Mouse (Mus musculus) stomach, postnatal 0 days (tissue): Measurements from ENCODE around the gene Amh.

Source experiments
- CTCF ChIP-seq: IDR thresholded peaks from 2 replicates; pipeline ENCODE4 v1.5.1; 2016; ENCODE audit warnings: antibody characterized with exemption, low read depth, mild to moderate bottlenecking, moderate library complexity
- EP300 ChIP-seq: optimal IDR thresholded peaks from 2 replicates; pipeline ENCODE3; 2016; ENCODE audit warnings: antibody characterized with exemption

DNA sequence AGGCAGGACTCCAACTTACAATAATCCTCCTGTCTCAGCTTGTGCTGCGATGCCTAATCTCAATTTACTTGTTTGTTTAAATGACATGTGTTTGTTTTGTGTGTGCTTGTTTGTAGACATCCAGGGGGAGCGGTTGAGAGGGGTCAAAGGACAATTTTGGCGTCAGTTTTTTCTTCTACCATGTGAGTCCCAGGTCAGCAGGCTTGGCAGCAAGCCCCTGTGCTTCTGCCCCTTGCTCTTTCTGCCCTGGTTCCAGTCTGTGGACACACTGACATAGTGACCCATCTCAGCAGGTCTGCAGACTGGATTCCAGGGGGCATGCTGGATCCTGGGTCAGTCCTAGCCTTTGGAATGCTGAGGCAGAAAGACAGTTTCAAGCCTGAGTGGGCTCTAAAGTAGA is 14.4 kb downstream of the Amh start:
- TF ChIP-seq CTCF (no peak), EP300 (no peak)
